Mouse (Mus musculus) small intestine, adult 2 months (tissue): ENCODE results near the gene Parp9.

Experiments used
- CTCF ChIP-seq: fragments of 200-500 bp; IDR thresholded peaks from 2 replicates; pipeline ENCODE4 v1.5.1; 2012; ENCODE audit warnings: low read depth, mild to moderate bottlenecking, control low read depth, inconsistent platforms, low read length, moderate library complexity, mixed read lengths; ENCODE audit not compliant: insufficient replicate concordance, insufficient read length; ENCODE audit errors: extremely low read depth
- POLR2A ChIP-seq: fragments of 200-500 bp; IDR thresholded peaks from 2 replicates; pipeline ENCODE4 v1.6.1; 2012; ENCODE audit warnings: low read depth, mild to moderate bottlenecking, control low read depth, inconsistent platforms, low read length, moderate library complexity

DNA sequence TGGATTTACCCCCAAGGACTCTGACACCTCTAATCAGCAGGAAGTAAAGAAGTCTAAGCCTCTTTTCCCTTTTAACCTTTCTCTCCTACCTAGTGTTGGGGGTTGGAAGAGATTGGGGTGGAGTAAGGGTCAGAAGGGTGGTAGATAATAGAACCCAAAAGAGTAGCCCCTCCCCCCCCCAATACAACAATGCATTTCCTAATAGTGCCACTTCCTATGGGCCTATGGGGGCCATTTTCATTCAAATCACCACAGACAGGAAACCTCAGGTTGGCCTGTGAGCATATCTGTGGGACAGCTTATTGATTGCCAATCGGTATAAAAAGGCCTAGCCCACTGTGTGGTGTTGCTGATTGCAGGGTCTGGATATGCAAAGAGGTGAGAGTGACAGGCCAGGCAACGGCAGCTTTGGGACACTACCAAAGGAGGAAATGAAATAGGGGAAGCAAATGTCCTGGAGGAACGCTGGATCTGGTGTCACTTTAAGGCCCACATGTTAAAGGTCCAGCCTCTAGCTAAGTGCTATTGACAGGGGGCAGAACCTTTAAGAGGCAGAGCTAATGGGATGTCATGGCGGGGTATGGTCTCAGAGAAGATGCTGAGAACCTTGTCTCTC is 34.0 kb upstream of the Parp9 start:
- TF ChIP-seq POLR2A (no peak), CTCF (no peak)
